Mouse (Mus musculus) embryonic fibroblast, embryonic 13.5 days (primary cell): Measurements from ENCODE around the gene Khdrbs1.

Source experiments
- CTCF ChIP-seq: IDR thresholded peaks from 2 replicates; pipeline ENCODE4 v1.5.1; 2011; ENCODE audit warnings: mild to moderate bottlenecking, control low read depth, low read length, moderate library complexity, borderline replicate concordance; ENCODE audit not compliant: insufficient read depth
- POLR2A ChIP-seq: IDR thresholded peaks from 2 replicates; pipeline ENCODE4 v1.6.1; 2011; ENCODE audit warnings: low read depth, mild to moderate bottlenecking, control low read depth, low read length, moderate library complexity

- TF ChIP-seq POLR2A: peak; percentile 68
- no peak for TF ChIP-seq CTCF
These were observed 69.8 kb downstream of the Khdrbs1 start, which contains the start of gene Kpna6 for GRCm38 (mm10) chr4:129672083-129672877.
